Mouse (Mus musculus) lung, embryonic 16.5 days (tissue): ENCODE results near the gene Acvr2b. TPM values are rescaled to one million over a fixed set of nuclear protein-coding genes. Genes with fewer than 3 reads are reported as not detected.

Source experiments
- ATAC-seq: fragments of 200-750 bp; cut with Nextera tagmentation; 2 replicates; pipeline ENCODE4 v1.8.0; 2017; ENCODE audit warnings: low read depth, mild to moderate bottlenecking, moderate library complexity
- H3K27ac ChIP-seq: fragments of 300-500 bp; sonication (generic); 2 replicates; pipeline ENCODE4 v1.5.1; 2014; ENCODE audit warnings: mild to moderate bottlenecking, control low read depth, low read length
- H3K27me3 ChIP-seq: fragments of 300-500 bp; sonication (generic); 2 replicates; pipeline ENCODE4 v1.6.1; 2014; ENCODE audit warnings: low read depth, low read length, mixed read lengths; ENCODE audit not compliant: control insufficient read depth, insufficient read depth
- H3K36me3 ChIP-seq: fragments of 300-500 bp; sonication (generic); 2 replicates; pipeline ENCODE4 v1.6.1; 2014; ENCODE audit warnings: low read length; ENCODE audit not compliant: control insufficient read depth, insufficient read depth
- H3K4me1 ChIP-seq: fragments of 300-500 bp; sonication (generic); replicated peaks from 2 replicates; pipeline ENCODE4 v1.6.1; 2014; ENCODE audit warnings: low read length, mixed read lengths; ENCODE audit not compliant: control insufficient read depth, insufficient read depth
- H3K4me2 ChIP-seq: fragments of 300-500 bp; sonication (generic); 2 replicates; pipeline ENCODE4 v1.6.1; 2014; ENCODE audit warnings: low read depth, low read length, control low read depth
- H3K4me3 ChIP-seq: fragments of 300-500 bp; sonication (generic); 2 replicates; pipeline ENCODE4 v1.5.1; 2014; ENCODE audit warnings: mild to moderate bottlenecking, low read length, control low read depth
- H3K9ac ChIP-seq: fragments of 300-500 bp; sonication (generic); 2 replicates; pipeline ENCODE4 v1.6.1; 2014; ENCODE audit warnings: low read length, control low read depth
- H3K9me3 ChIP-seq: fragments of 300-500 bp; sonication (generic); 2 replicates; pipeline ENCODE4 v1.6.1; 2016; ENCODE audit warnings: low read length; ENCODE audit not compliant: control insufficient read depth
- WGBS: fragments of 180-500 bp; shearing (Covaris S2); extraction: QIAGEN DNeasy Blood & Tissue Kit; methylation state at CpG from one replicate; pipeline ENCODE4 v1.1.7; 2014; 5-methylcytosine and 5-hydroxymethylcytosine counted together
- polyA plus RNA-seq: library from polyadenylated mRNA; unstranded; fragments of >200 nt; fragmentation: Nextera tagmentation; extraction: Ambion mirVana; gene quantifications from 2 replicates; pipeline ENCODE4 v1.2.1, GENCODE M21; 2015

The Acvr2b gene
- polyA plus RNA-seq, 1 experiment from 2014 or later = 10.8 TPM

- Histone ChIP-seq H3K4me2 (peak overlapping the region; percentile 8; the same call in 1 of the 2 replicates), H3K27me3 (no peaks in the 10 kb centered on the region), H3K27ac (peak overlapping the region; percentile 78), H3K4me3 (no peak overlapping the region), H3K9ac (peak overlapping the region; percentile 2; the same call in 1 of the 2 replicates), H3K9me3 (no peaks in the 10 kb centered on the region), H3K36me3 (peaks cover 2% of the 10 kb centered on the region; the same call in 1 of the 2 replicates), H3K4me1 (peaks cover 35% of the 10 kb centered on the region)
- ATAC-seq = peak; percentile 92
- 21% methylated on average over 7 of the region's 7 CpGs for WGBS
Observed at GRCm38 (mm10) chr9:119425217-119425975, 23.5 kb downstream of the Acvr2b start.

GRCm38 (mm10) chr9:119425976-119426415 is 24.1 kb downstream of the Acvr2b start:
- 59% methylated on average over 13 of the region's 13 CpGs for WGBS
- Histone ChIP-seq H3K4me2 (no peak overlapping the region), H3K9me3 (no peaks in the 10 kb centered on the region), H3K27me3 (no peaks in the 10 kb centered on the region), H3K4me1 (peaks cover 30% of the 10 kb centered on the region), H3K4me3 (no peak overlapping the region), H3K36me3 (peaks cover 2% of the 10 kb centered on the region; the same call in 1 of the 2 replicates), H3K27ac (peak overlapping the region; percentile 78), H3K9ac (no peak overlapping the region)
- ATAC-seq = 0 out of 2 replicates have a peak, but pooled peaks have one; percentile 18

- 0 out of 2 replicates have a peak, but pooled peaks have one; percentile 5 for ATAC-seq
- no peak overlapping the region for H3K4me2 ChIP-seq
- peak overlapping the region; percentile 78 for H3K27ac ChIP-seq
- no peaks in the 10 kb centered on the region for H3K9me3 ChIP-seq
- no peaks in the 10 kb centered on the region for H3K27me3 ChIP-seq
- H3K4me1 ChIP-seq = peaks cover 30% of the 10 kb centered on the region
- 0 out of 2 replicates have a peak overlapping the region, but pooled peaks have one; percentile 3 for H3K9ac ChIP-seq
- peaks cover 2% of the 10 kb centered on the region; the same call in 1 of the 2 replicates for H3K36me3 ChIP-seq
- WGBS = 42% methylated on average over 7 of the region's 7 CpGs
- no peak overlapping the region for H3K4me3 ChIP-seq
Observed at GRCm38 (mm10) chr9:119426483-119426882, 24.6 kb downstream of the Acvr2b start.

DNA sequence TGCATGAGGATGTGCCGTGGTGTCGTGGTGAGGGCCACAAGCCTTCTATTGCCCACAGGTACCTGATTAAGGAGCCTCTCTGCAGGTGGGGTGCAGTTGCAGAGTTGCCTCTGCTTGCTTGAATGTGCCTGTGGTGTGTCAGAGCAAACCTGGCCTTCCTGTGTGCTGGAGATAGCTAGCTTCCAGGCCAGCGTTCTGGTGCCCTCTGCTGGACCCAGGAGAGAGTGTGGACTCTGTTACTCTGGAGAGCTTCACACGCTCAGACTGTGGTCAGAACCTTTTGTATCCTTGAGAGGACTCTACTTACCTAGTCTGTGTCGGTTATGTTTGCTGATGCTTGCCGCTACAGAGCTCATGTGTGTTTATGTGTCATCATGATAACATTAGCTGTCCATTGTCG is 28.4 kb downstream of the Acvr2b start:
- H3K27ac ChIP-seq = no peak overlapping the region
- H3K9me3 ChIP-seq = no peaks in the 10 kb centered on the region
- no peak overlapping the region for H3K4me3 ChIP-seq
- 40% methylated on average over 6 of the region's 7 CpGs for WGBS
- H3K4me1 ChIP-seq = peaks cover 18% of the 10 kb centered on the region
- ATAC-seq = peak; percentile 71
- H3K4me2 ChIP-seq = no peak overlapping the region
- H3K9ac ChIP-seq = no peak overlapping the region
- H3K27me3 ChIP-seq = no peaks in the 10 kb centered on the region
- peaks cover 14% of the 10 kb centered on the region for H3K36me3 ChIP-seq

- H3K27ac ChIP-seq = no peak overlapping the region
- WGBS = 53% methylated on average over 2 of the region's 2 CpGs
Observed at GRCm38 (mm10) chr9:119435855-119436254, 33.9 kb downstream of the Acvr2b start.

DNA sequence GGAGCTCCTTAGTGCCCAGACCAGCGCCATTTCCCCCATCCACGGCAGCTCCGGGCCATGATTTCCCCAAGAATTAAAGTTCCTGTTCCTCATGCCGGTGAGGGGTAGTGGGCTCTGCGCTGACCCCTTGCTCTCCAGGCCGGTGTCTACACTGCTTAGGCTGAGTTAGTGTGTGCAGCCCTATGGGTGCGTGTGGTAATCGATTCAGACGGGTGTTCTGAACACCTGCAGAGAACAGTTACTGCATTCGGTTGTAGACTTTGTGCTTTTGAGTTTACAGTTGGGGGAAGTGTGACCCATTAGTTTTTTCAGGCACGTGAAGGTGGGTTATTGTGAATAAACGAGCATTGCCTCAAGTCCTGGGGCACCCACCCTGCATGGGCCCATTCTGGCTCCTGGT is 36.1 kb downstream of the Acvr2b start:
- Histone ChIP-seq H3K4me3 (no peak overlapping the region), H3K36me3 (peaks cover 9% of the 10 kb centered on the region), H3K9ac (no peak overlapping the region), H3K4me2 (no peak overlapping the region), H3K27me3 (no peaks in the 10 kb centered on the region), H3K9me3 (no peaks in the 10 kb centered on the region), H3K4me1 (no peaks in the 10 kb centered on the region), H3K27ac (no peak overlapping the region)
- no peak for ATAC-seq
- 89% methylated on average over 12 of the region's 12 CpGs for WGBS

More at GRCm38 (mm10) chr9:119435855-119436254, 33.9 kb downstream of the Acvr2b start:
- H3K27me3 ChIP-seq = no peaks in the 10 kb centered on the region
- H3K36me3 ChIP-seq = peaks cover 15% of the 10 kb centered on the region
- no peak overlapping the region for H3K4me3 ChIP-seq
- H3K9ac ChIP-seq = no peak overlapping the region
- no peak for ATAC-seq
- H3K4me1 ChIP-seq = no peaks in the 10 kb centered on the region
- no peaks in the 10 kb centered on the region for H3K9me3 ChIP-seq
- H3K4me2 ChIP-seq = no peak overlapping the region

- peaks cover 7% of the 10 kb centered on the region for H3K36me3 ChIP-seq
- H3K4me2 ChIP-seq = no peak overlapping the region
- WGBS = 91% methylated on average over 9 of the region's 9 CpGs
- no peak for ATAC-seq
- no peaks in the 10 kb centered on the region for H3K9me3 ChIP-seq
- no peak overlapping the region for H3K27ac ChIP-seq
- H3K4me3 ChIP-seq = no peak overlapping the region
- H3K27me3 ChIP-seq = no peaks in the 10 kb centered on the region
- no peaks in the 10 kb centered on the region for H3K4me1 ChIP-seq
- H3K9ac ChIP-seq = no peak overlapping the region
Observed at GRCm38 (mm10) chr9:119438498-119439000, 36.6 kb downstream of the Acvr2b start.

GRCm38 (mm10) chr9:119444738-119445429 is 43.0 kb downstream of the Acvr2b start, which contains the start of gene Exog:
TSS of gene Exog (plus strand) at chr9:119444943.
- H3K4me3 ChIP-seq = peak within 1 kb of the TSS; percentile 90
- peak within 1 kb of the TSS; percentile 88 for H3K9ac ChIP-seq
- peaks cover 10% of the 10 kb centered on the region for H3K4me1 ChIP-seq
- no peaks in the 10 kb centered on the region for H3K9me3 ChIP-seq
- peaks cover 10% of the 10 kb centered on the region for H3K36me3 ChIP-seq
- H3K27ac ChIP-seq = peak within 1 kb of the TSS; percentile 88
- ATAC-seq = peak; percentile 93
- WGBS = under 1% methylated on average over 52 of the region's 52 CpGs
- peak within 1 kb of the TSS; percentile 90 for H3K4me2 ChIP-seq
- H3K27me3 ChIP-seq = no peaks in the 10 kb centered on the region

GRCm38 (mm10) chr9:119445737-119446136 is 43.8 kb downstream of the Acvr2b start:
- no peak for ATAC-seq
- WGBS = 24% methylated on average over 6 of the region's 6 CpGs
- H3K27ac ChIP-seq = no peak overlapping the region

More at GRCm38 (mm10) chr9:119445737-119446136, 43.8 kb downstream of the Acvr2b start:
- H3K9ac ChIP-seq = peak overlapping the region; percentile 88
- H3K9me3 ChIP-seq = no peaks in the 10 kb centered on the region
- H3K4me2 ChIP-seq = peak overlapping the region; percentile 90
- H3K4me1 ChIP-seq = peaks cover 10% of the 10 kb centered on the region
- peaks cover 17% of the 10 kb centered on the region for H3K36me3 ChIP-seq
- peak overlapping the region; percentile 90 for H3K4me3 ChIP-seq
- H3K27me3 ChIP-seq = no peaks in the 10 kb centered on the region
